Mouse (Mus musculus) embryo, embryonic 10.5 days (tissue): ENCODE results near the gene Olfr152.

Experiments used
- DNase-seq: peaks from one replicate; pipeline ENCODE4 v3.0.0-alpha.2; 2015; ENCODE audit warnings: low spot score

The Olfr152 gene

GRCm38 (mm10) chr2:87779183-87779582, at the start of gene Olfr152:
TSS of gene Olfr152 (plus strand) at chr2:87779483.
- no peak for DNase-seq

GRCm38 (mm10) chr2:87739878-87740277, 39.4 kb upstream of the Olfr152 start, which contains the start of gene Olfr1138:
TSS of gene Olfr1138 (minus strand) at chr2:87739978.
- no peak for DNase-seq

- DNase-seq = no peak
These were observed 35.8 kb upstream of the Olfr152 start, which contains the start of gene Olfr1140 for GRCm38 (mm10) chr2:87743452-87743851. TSS of gene Olfr1140 (plus strand) at chr2:87743752.

GRCm38 (mm10) chr2:87753891-87754290, 25.4 kb upstream of the Olfr152 start, which contains the start of gene Olfr1141:
TSS of gene Olfr1141 (minus strand) at chr2:87753991.
- no peak for DNase-seq

GRCm38 (mm10) chr2:87776143-87776542, 3.1 kb upstream of the Olfr152 start:
- no peak for DNase-seq

- DNase-seq = no peak
These were observed 21.0 kb downstream of the Olfr152 start, which contains the start of gene Olfr1143 for GRCm38 (mm10) chr2:87800292-87800691. TSS of gene Olfr1143 (plus strand) at chr2:87800592.

GRCm38 (mm10) chr2:87809522-87809921, 30.2 kb downstream of the Olfr152 start, which contains the start of gene Olfr1145:
TSS of gene Olfr1145 (plus strand) at chr2:87809822.
- no peak for DNase-seq

- no peak for DNase-seq
These were observed 51.0 kb downstream of the Olfr152 start, which contains the start of gene Olfr1148 for GRCm38 (mm10) chr2:87830233-87830632. TSS of gene Olfr1148 (plus strand) at chr2:87830533.
